Mouse (Mus musculus) brown adipose tissue, adult 24 weeks (tissue): ENCODE data around the gene Bri3bp. TPM values are rescaled to one million over a fixed set of nuclear protein-coding genes. Genes with fewer than 3 reads are reported as not detected.
"Not testable (repeated sequence)": the region's sequence is repeated elsewhere in the genome, so short reads cannot be mapped to it uniquely, and the experiment has no call there.

Source experiments
- H3K27ac ChIP-seq: fragments of 200-500 bp; replicated peaks from 2 replicates; pipeline ENCODE4 v1.5.1; 2012; ENCODE audit warnings: low read depth, mild to moderate bottlenecking, low read length
- H3K4me1 ChIP-seq: fragments of 200-500 bp; 2 replicates; pipeline ENCODE4 v1.6.1; 2012; ENCODE audit warnings: low read length, mixed read lengths; ENCODE audit not compliant: control insufficient read depth, insufficient read depth, insufficient read length
- H3K4me3 ChIP-seq: fragments of 200-500 bp; 2 replicates; pipeline ENCODE4 v1.5.1; 2012; ENCODE audit warnings: low read depth, mild to moderate bottlenecking, low read length, moderate library complexity; ENCODE audit not compliant: insufficient read depth
- polyA plus RNA-seq: library from polyadenylated mRNA; stranded (reverse); fragments of >200 nt; gene quantifications from 2 replicates; pipeline ENCODE4 v1.2.4, GENCODE M21; 2012; ENCODE audit not compliant: missing spikeins, insufficient read depth, insufficient read length

The Bri3bp gene
- polyA plus RNA-seq, 1 experiment, result 15.4 TPM

DNA sequence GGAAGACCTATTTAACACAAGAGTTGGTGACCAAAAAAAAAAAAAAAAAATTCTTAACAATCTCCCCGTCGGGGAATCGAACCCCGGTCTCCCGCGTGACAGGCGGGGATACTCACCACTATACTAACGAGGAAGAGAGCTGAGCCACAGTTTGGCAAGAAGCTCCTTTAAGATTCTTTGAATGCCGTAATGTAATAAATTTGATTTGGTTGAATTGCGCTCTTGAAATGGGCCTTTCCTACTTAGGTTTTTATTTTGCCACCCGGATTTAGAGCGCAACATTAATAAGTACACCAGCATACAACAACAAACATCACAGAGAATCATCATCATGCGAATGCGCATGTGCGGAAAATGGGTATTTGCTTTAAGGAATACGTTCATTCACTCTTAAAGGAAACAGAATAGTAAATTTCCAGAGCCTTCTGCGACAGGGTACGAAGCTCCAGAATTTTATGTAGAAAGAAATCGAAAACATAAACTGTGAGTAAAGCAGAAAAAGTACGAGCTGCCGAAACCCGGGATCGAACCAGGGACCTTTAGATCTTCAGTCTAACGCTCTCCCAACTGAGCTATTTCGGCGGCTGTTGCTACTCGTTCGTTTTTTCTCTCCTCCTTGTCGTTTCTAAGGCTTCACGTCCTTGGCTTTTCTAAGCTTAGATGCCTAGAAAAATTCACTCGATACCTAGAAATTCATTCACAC lies 35.7 kb upstream of the Bri3bp start:
- H3K27ac ChIP-seq, result peak overlapping the region; percentile 92
- peaks cover 5% of the 10 kb centered on the region for H3K4me1 ChIP-seq
- H3K4me3 ChIP-seq, result peak overlapping the region; percentile 70

DNA sequence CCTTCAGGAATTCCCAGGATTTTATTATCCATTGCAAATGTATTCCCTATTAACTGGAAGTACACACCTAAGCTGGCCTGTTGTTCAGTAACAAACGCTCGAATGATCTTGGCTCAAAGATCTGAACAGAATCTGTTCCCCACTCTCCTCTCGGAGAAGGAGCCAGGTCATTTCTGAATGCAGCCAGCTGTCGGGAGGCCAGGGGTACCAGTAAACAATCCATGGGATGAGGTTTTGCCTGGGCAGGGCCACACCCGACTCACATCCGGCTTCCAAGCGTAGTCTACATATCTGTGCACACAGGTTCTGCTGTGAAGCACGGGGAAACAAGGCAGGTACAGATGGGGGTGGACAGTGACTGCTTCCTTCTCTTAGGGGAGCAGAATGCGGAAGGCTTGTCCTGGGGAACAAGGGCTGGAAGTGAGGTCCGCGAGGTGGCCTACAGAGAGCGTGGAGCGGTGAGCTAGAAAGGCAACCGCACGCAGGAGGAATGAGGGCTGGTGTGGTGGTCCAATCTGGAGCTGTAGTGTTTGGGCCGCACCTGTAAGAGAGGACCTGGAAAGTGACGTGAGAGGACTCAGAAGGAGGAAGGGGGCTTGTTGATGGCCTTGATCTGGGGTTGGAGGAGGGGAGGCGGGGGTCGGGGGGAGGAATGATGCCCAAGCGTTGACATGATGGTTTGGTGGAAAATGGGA lies 34.9 kb upstream of the Bri3bp start:
- Histone ChIP-seq H3K4me1 (peaks cover 5% of the 10 kb centered on the region), H3K27ac (peak overlapping the region; percentile 91), H3K4me3 (peak overlapping the region; percentile 70)

DNA sequence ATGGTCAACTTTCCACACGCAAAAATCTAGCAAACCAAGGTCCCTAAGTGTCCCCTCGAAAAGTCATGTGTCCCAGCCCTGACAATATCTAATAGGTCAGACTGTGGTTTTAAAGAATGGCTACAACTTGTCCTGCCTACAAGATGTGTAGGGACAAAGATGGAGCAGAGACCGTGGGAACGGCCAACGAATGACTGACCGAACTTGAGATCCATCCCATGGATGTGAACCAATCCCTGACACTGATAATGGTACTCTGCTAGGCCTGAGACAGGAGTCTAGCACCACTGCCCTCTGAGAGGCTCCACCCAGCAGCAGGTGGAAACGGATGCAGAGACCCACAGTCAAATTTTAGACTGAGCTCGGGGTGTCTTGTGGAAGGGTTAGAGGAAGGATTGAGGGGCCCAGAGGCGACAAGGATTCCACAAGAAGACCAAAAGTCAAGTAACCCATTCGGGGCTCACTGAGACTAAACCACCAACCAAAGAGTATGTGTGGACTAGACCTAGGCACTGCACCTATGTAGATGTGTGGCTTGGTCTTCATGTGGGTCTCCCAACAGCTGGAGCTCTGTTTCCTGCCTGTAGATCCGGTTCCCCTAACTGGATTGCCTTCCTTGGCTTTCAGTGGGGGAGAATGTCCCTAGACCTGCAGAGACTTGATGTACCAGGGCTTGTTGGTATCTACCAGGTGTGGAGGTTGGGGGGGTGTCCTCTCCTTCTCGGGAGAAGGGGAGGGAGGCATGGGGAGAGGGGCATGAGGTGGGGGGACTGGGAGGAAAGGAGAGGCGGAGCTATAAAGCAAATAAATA lies 34.1 kb upstream of the Bri3bp start:
- peak overlapping the region; percentile 24; the same call in 1 of the 2 replicates for H3K27ac ChIP-seq
- no peak overlapping the region for H3K4me3 ChIP-seq
- peaks cover 5% of the 10 kb centered on the region for H3K4me1 ChIP-seq

DNA sequence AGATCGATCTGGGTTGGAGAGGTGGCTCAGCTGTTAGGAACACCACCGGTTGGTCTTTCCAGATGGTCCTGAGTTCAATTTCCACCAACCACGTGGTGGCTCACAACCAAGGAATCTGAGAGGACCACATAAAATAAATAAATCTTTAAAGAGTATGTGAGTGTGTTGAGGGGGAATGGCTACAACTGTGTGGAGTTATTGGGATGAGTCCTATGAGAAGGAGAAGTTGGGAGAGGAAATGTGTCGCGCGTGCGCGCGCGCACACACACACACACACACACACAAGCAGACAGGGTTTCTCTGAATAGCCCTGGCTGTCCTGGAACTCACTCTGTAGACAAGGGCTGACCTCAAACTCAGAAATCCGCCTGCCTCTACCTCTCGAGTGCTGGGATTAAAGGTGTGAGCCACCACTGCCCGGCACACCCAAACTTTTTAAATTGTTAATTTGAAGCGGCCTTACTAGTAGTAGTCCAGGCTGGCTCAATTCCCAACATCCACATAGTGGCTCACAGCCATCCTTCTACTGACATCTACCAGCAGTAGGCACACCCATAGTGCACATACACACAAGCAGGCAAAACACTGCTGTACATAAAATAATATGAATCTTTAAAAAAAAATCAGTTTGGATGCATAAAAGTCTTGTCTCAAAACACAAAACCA lies 33.3 kb upstream of the Bri3bp start:
- H3K4me1 ChIP-seq, result peaks cover 5% of the 10 kb centered on the region
- no peak overlapping the region for H3K27ac ChIP-seq
- no peak overlapping the region for H3K4me3 ChIP-seq

DNA sequence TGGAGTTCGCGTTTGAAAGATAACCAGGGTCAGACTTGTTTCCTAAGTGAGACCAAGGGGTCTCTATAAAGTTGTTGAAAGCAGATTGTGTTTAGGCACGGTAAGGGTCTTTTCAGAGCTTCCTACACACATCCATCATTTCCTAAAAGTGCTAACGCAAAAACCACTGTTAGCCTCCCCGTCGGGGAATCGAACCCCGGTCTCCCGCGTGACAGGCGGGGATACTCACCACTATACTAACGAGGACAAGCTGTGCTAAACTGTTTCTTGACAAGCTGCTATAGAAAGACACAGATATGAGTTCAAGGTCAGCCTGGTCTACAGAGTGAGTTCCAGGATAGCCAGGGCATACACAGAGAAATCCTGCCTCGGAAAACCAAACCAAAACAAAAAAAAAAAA lies 32.5 kb upstream of the Bri3bp start:
- Histone ChIP-seq H3K27ac (peak overlapping the region; percentile 79), H3K4me1 (peaks cover 5% of the 10 kb centered on the region), H3K4me3 (peak overlapping the region; percentile 49)

DNA sequence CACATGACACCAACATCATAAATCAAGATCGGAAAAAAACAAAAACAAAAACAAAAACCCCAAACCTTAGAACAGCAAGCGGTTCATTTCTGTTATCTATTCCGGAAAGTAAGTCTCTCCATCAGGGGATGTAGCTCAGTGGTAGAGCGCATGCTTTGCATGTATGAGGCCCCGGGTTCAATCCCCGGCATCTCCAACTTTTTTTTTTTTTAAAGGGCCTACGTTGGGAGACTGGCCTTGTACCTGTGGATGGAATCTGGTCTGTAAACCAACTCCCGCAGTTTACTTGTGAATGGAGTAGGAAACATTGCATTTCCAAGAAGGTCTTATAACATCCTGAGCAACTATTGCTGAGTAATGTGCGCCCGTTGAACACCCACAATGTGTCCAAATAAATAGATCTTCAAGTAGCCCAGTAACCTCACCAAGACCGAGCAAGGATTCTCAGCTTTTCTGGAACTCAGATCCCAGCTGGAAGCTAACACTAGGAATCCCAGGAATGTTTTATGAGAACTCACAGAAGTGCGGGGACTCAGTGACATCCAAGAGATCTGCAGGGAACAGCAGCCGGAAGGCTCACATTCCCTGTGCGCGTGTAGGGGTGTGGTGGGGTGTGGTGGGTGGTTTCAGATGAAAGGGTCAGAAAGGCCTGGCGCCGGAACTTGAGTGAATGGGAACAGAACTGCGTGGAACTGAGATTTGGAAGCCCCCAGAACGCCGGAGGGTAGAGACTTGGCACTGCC lies 31.8 kb upstream of the Bri3bp start:
- H3K4me1 ChIP-seq, result peaks cover 5% of the 10 kb centered on the region; the same call in 1 of the 2 replicates
- peak overlapping the region; percentile 49 for H3K4me3 ChIP-seq
- peak overlapping the region; percentile 79 for H3K27ac ChIP-seq

DNA sequence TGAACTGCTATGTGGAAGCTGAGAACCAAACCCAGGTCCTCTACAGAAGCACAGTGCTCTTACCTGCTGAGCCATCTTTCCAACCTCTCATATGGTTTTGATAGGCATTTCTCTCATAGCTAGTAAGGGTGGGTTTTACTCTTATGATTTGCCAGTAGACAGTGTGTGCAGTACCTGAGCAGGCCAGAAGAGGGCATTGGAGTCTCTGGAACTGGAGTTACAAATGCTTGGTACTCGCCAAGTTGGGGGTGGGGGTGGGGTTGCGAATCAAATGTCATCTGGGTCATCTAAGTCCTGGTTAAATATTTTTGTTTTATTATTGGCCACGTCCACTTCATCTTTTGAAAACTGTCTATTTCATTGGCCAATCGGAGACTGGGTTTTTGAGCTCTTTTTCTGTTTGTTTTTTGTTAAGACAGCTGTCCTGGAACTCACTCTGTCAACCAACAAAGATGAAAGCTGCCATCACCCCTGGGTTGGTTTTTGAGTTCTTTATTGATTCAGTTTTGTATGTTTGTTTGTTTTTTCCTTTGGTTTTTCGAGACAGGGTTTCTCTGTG lies 29.3 kb upstream of the Bri3bp start:
- Histone ChIP-seq H3K4me1 (peaks cover 3% of the 10 kb centered on the region; the same call in 1 of the 2 replicates), H3K27ac (no peak overlapping the region), H3K4me3 (no peak overlapping the region)

DNA sequence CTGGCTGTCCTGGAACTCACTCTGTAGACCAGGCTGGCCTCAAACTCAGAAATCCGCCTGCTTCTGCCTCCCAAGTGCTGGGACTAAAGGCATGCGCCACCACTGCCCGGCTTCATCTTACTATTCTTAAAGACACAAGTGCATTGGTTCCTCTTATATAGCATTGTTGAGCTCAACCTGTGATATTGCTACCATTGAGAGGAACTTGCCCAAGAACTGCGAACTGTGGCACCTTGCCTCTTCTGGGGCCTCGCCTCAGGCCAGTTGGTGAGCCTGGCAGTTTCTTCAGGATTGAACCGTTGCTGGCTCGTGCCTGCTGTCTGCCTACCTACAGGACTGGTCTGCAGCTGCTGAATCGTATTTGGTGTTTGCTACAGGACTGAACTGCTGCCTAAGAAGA lies 28.8 kb upstream of the Bri3bp start:
- not testable (repeated sequence) for H3K4me1 ChIP-seq, H3K27ac ChIP-seq, H3K4me3 ChIP-seq

DNA sequence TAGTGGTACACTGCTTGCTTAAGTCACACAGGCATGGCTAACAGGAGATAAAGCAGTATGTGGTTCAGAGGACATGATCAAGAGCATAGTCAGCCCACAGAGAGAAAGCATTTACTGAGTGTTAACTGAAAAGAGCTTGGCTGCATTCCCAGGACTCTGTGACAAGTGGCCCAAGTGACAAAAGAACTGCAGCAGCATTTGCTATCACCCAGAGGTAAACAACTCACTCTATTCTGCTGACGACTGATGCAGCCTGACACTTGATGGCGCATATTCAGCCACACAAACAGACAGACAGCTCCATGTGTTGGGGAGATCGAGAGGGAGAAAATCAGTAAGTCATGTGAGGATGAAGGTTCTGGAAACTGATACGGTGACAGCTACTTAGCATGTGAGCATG lies 27.6 kb upstream of the Bri3bp start:
- no peak overlapping the region for H3K4me3 ChIP-seq
- no peaks in the 10 kb centered on the region for H3K4me1 ChIP-seq
- H3K27ac ChIP-seq, result no peak overlapping the region

DNA sequence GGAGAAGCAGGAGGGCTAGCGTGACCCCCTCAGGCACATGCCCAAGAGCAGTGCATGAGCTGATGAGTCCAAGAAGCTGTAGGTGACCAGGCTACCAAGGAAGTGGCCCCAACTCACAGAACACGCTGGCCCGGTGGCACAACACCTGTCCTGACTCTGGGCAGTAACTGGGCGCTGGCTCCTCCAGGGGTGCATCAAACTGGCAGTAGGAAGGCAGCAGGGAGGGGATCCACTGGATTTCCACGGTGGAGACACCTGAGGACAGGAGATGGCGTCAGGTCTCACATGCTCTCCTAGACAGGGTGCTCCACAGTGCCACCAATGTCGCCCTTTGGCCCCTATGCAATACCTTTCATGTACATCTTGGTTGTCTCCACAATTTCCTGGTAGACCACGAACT lies 25.2 kb upstream of the Bri3bp start:
- H3K27ac ChIP-seq, result no peak overlapping the region
- no peak overlapping the region for H3K4me3 ChIP-seq
- H3K4me1 ChIP-seq, result no peaks in the 10 kb centered on the region

DNA sequence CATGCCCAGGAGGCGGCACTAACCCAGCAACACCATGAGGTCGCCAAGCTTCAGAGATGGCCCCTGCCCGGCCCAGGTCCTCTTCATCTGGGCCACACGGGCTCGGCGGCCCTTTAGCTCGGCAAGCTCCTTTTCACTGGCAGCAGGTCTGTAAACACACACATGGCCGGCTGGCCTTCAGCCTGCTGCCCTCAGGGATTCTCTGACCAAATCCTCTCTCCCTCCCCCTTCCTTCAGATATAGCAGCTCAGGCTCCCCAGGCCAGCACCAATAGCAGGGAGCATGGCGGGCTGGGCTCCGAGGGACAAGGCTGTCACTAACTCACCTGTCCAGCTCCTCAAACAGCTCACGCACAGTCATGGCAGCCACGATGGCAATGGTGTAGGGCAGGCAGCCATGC lies 22.7 kb upstream of the Bri3bp start:
- Histone ChIP-seq H3K4me1 (no peaks in the 10 kb centered on the region), H3K4me3 (no peak overlapping the region), H3K27ac (no peak overlapping the region)

DNA sequence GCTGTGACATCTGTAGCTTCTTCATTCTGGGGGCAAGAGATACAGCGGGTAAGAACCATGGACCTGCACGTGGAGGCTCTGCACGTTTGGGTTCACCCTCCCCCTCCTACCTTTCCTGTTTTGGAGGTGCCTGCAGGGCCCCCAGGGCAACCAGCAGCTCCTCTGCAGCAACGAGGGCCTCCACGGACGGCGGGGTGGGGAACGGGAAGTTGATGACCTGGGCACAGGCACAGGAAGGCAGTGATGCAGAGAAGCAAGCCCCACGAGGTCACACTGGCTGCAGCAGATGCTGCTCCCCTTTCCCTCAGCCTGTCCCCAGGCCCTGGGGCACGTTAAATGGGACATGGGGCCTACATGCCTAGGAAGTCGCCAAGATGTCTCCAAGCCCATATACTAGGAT lies 22.2 kb upstream of the Bri3bp start:
- Histone ChIP-seq H3K4me1 (no peaks in the 10 kb centered on the region), H3K27ac (no peak overlapping the region), H3K4me3 (no peak overlapping the region)

DNA sequence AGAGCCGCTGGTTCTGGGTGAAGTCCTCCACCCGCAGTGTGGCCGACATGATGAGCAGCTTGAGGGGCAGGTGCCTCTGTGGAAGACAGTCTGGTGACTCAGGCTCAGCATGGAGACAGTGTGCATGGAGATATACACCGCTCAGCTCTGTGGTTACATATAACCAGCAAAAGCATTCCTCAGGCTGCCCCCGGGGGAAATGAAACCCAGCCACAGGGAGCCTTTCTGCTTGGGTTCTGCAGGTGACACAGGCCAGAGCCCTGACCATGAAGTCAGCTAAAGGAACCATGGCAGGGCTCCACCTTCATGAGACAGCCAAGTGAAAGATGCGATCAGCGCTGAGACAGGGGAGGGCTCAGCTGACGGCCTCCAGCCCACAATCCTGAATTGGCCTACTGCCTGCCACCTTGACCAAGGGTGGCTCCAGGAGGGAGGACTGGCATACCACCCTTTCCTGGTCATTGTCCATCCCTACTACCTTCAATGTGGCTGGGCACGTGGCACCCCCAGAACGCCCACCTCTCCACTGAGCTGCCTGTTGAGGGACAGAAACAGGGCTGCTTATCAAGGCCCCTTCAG lies 15.6 kb upstream of the Bri3bp start:
- Histone ChIP-seq H3K4me3 (no peak overlapping the region), H3K27ac (no peak overlapping the region), H3K4me1 (no peaks in the 10 kb centered on the region)

DNA sequence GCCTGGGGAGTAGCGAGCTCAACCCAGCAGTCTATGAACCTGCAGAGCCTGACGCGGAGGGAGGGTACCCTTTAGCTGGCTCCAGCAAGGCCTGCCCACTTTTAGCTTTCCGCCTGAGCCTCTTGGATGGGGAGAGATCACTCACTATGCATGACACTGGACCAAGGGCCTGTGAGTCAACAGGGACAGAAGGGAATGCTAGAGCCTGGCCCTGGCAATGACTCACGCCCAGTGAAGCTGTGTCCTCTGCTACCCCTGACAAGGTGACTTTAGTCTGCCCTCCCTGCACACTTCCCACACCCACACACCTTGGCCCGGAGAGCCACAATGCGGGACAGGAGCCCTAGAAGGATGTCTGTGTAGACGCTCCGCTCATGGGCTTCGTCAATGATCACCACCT lies 15.0 kb upstream of the Bri3bp start:
- H3K27ac ChIP-seq, result no peak overlapping the region
- no peak overlapping the region for H3K4me3 ChIP-seq
- H3K4me1 ChIP-seq, result no peaks in the 10 kb centered on the region
